Mouse (Mus musculus) stomach, embryonic 15.5 days (tissue): ENCODE results near the gene C530025M09Rik. TPM values are rescaled to one million over a fixed set of nuclear protein-coding genes. Genes with fewer than 3 reads are reported as not detected.

ENCODE experiments used
- ATAC-seq: fragments of 200-750 bp; cut with Nextera tagmentation; 2 replicates; pipeline ENCODE4 v1.8.0; 2017; ENCODE audit warnings: low read depth, moderate number of reproducible peaks, moderate TSS enrichment; ENCODE audit not compliant: insufficient read depth, low FRiP score
- H3K27ac ChIP-seq: fragments of 300-500 bp; sonication (generic); 2 replicates; pipeline ENCODE4 v1.5.1; 2015; ENCODE audit warnings: mild to moderate bottlenecking, inconsistent platforms
- H3K27me3 ChIP-seq: fragments of 300-500 bp; sonication (generic); replicated peaks from 2 replicates; pipeline ENCODE4 v1.6.1; 2015; ENCODE audit warnings: inconsistent platforms
- H3K36me3 ChIP-seq: fragments of 300-500 bp; sonication (generic); 2 replicates; pipeline ENCODE4 v1.6.1; 2015; ENCODE audit warnings: inconsistent platforms
- H3K4me1 ChIP-seq: fragments of 300-500 bp; sonication (generic); 2 replicates; pipeline ENCODE4 v1.6.1; 2015; ENCODE audit warnings: inconsistent platforms
- H3K4me2 ChIP-seq: fragments of 300-500 bp; sonication (generic); 2 replicates; pipeline ENCODE4 v1.6.1; 2015; ENCODE audit warnings: mild to moderate bottlenecking, inconsistent platforms
- H3K4me3 ChIP-seq: fragments of 300-500 bp; sonication (generic); replicated peaks from 2 replicates; pipeline ENCODE4 v1.5.1; 2015; ENCODE audit warnings: inconsistent platforms
- H3K9ac ChIP-seq: fragments of 300-500 bp; sonication (generic); 2 replicates; pipeline ENCODE4 v1.6.1; 2015; ENCODE audit warnings: inconsistent platforms
- H3K9me3 ChIP-seq: fragments of 300-500 bp; sonication (generic); 2 replicates; pipeline ENCODE4 v1.6.1; 2016; ENCODE audit warnings: inconsistent platforms
- WGBS: fragments of 180-500 bp; shearing (Covaris S2); methylation state at CpG from one replicate; pipeline ENCODE4 v1.1.7; 2015; 5-methylcytosine and 5-hydroxymethylcytosine counted together
- polyA plus RNA-seq: library from polyadenylated mRNA; unstranded; fragments of >200 nt; fragmentation: Nextera tagmentation; extraction: Ambion mirVana; gene quantifications from 2 replicates; pipeline ENCODE4 v1.2.1, GENCODE M21; 2015

Gene C530025M09Rik
- 0.23 TPM in 1 of 2 replicates, not detected in the other for polyA plus RNA-seq

- Histone ChIP-seq H3K9ac (peak within 1 kb of the TSS; percentile 26; the same call in 1 of the 2 replicates), H3K4me1 (peaks cover 15% of the 10 kb centered on the region), H3K27me3 (peaks cover 26% of the 10 kb centered on the region), H3K36me3 (no peaks in the 10 kb centered on the region), H3K4me3 (peak within 1 kb of the TSS; percentile 49), H3K9me3 (no peaks in the 10 kb centered on the region), H3K4me2 (peak within 1 kb of the TSS; percentile 95), H3K27ac (no peak within 1 kb of the TSS)
- WGBS: under 1% methylated on average over 80 of the region's 82 CpGs
- ATAC-seq: peak; percentile 65
Measured at GRCm38 (mm10) chr2:149830536-149831458, at the start of gene C530025M09Rik. C530025M09Rik (minus strand) TSS chr2:149831213.

GRCm38 (mm10) chr2:149877954-149878353 lies 46.9 kb upstream of the C530025M09Rik start:
- H3K36me3 ChIP-seq: no peaks in the 10 kb centered on the region
- no peak overlapping the region for H3K4me3 ChIP-seq
- ATAC-seq: no peak
- no peak overlapping the region for H3K27ac ChIP-seq
- H3K9me3 ChIP-seq: no peaks in the 10 kb centered on the region
- H3K4me2 ChIP-seq: no peak overlapping the region
- H3K27me3 ChIP-seq: no peaks in the 10 kb centered on the region
- WGBS: 59% methylated on average over 2 of the region's 2 CpGs
- no peak overlapping the region for H3K9ac ChIP-seq
- no peaks in the 10 kb centered on the region for H3K4me1 ChIP-seq

GRCm38 (mm10) chr2:149873346-149873745 lies 42.3 kb upstream of the C530025M09Rik start:
- whole genome bisulfite sequencing: 90% methylated on average over 3 of the region's 3 CpGs
- H3K4me2 ChIP-seq: no peak overlapping the region

GRCm38 (mm10) chr2:149872496-149872895 lies 41.5 kb upstream of the C530025M09Rik start:
- H3K27ac ChIP-seq: no peak overlapping the region
- no peaks in the 10 kb centered on the region for H3K36me3 ChIP-seq
- no peaks in the 10 kb centered on the region for H3K4me1 ChIP-seq
- H3K4me3 ChIP-seq: no peak overlapping the region
- WGBS: 85% methylated on average over 4 of the region's 4 CpGs
- H3K9ac ChIP-seq: no peak overlapping the region
- no peaks in the 10 kb centered on the region for H3K27me3 ChIP-seq
- no peak overlapping the region for H3K4me2 ChIP-seq
- no peak for ATAC-seq
- H3K9me3 ChIP-seq: no peaks in the 10 kb centered on the region

More at GRCm38 (mm10) chr2:149873346-149873745, 42.3 kb upstream of the C530025M09Rik start:
- Histone ChIP-seq H3K4me3 (no peak overlapping the region), H3K36me3 (no peaks in the 10 kb centered on the region), H3K9ac (no peak overlapping the region), H3K4me1 (no peaks in the 10 kb centered on the region), H3K27me3 (no peaks in the 10 kb centered on the region), H3K27ac (no peak overlapping the region), H3K9me3 (no peaks in the 10 kb centered on the region)
- ATAC-seq: no peak

GRCm38 (mm10) chr2:149870496-149870895 lies 39.5 kb upstream of the C530025M09Rik start:
- Histone ChIP-seq H3K9ac (no peak overlapping the region), H3K9me3 (no peaks in the 10 kb centered on the region)

GRCm38 (mm10) chr2:149865914-149866435 lies 35.0 kb upstream of the C530025M09Rik start:
- no peak overlapping the region for H3K9ac ChIP-seq
- no peaks in the 10 kb centered on the region for H3K4me1 ChIP-seq
- no peak overlapping the region for H3K27ac ChIP-seq
- H3K36me3 ChIP-seq: no peaks in the 10 kb centered on the region
- no peaks in the 10 kb centered on the region for H3K9me3 ChIP-seq
- no peak overlapping the region for H3K4me3 ChIP-seq
- WGBS: 63% methylated on average over 5 of the region's 5 CpGs
- no peak for ATAC-seq
- H3K4me2 ChIP-seq: no peak overlapping the region
- no peaks in the 10 kb centered on the region for H3K27me3 ChIP-seq

More at GRCm38 (mm10) chr2:149870496-149870895, 39.5 kb upstream of the C530025M09Rik start:
- Histone ChIP-seq H3K36me3 (no peaks in the 10 kb centered on the region), H3K27ac (no peak overlapping the region), H3K27me3 (no peaks in the 10 kb centered on the region), H3K4me3 (no peak overlapping the region), H3K4me2 (no peak overlapping the region), H3K4me1 (no peaks in the 10 kb centered on the region)
- no peak for ATAC-seq
- WGBS: 76% methylated on average over 2 of the region's 2 CpGs

- Histone ChIP-seq H3K4me3 (no peak overlapping the region), H3K9ac (no peak overlapping the region), H3K4me2 (no peak overlapping the region), H3K4me1 (no peaks in the 10 kb centered on the region), H3K36me3 (no peaks in the 10 kb centered on the region), H3K27me3 (no peaks in the 10 kb centered on the region), H3K9me3 (no peaks in the 10 kb centered on the region), H3K27ac (no peak overlapping the region)
- ATAC-seq: no peak
- WGBS: 80% methylated on average over 3 of the region's 3 CpGs
Measured at GRCm38 (mm10) chr2:149861002-149861401, 30.0 kb upstream of the C530025M09Rik start.

GRCm38 (mm10) chr2:149848778-149849177 lies 17.8 kb upstream of the C530025M09Rik start:
- Histone ChIP-seq H3K9me3 (no peaks in the 10 kb centered on the region), H3K4me3 (no peak overlapping the region), H3K4me2 (no peak overlapping the region), H3K36me3 (no peaks in the 10 kb centered on the region), H3K4me1 (no peaks in the 10 kb centered on the region), H3K27me3 (no peaks in the 10 kb centered on the region), H3K27ac (no peak overlapping the region), H3K9ac (no peak overlapping the region)
- 53% methylated on average over 4 of the region's 4 CpGs for WGBS
- ATAC-seq: no peak

GRCm38 (mm10) chr2:149844575-149844974 lies 13.6 kb upstream of the C530025M09Rik start:
- 86% methylated on average over 2 of the region's 2 CpGs for WGBS
- no peaks in the 10 kb centered on the region for H3K27me3 ChIP-seq
- ATAC-seq: no peak
- H3K4me2 ChIP-seq: no peak overlapping the region
- no peak overlapping the region for H3K9ac ChIP-seq
- H3K27ac ChIP-seq: no peak overlapping the region
- H3K9me3 ChIP-seq: no peaks in the 10 kb centered on the region
- H3K4me1 ChIP-seq: no peaks in the 10 kb centered on the region
- H3K36me3 ChIP-seq: no peaks in the 10 kb centered on the region
- H3K4me3 ChIP-seq: no peak overlapping the region

GRCm38 (mm10) chr2:149839666-149840065 lies 8.7 kb upstream of the C530025M09Rik start:
- no peak for ATAC-seq
- no peak overlapping the region for H3K4me3 ChIP-seq
- no peaks in the 10 kb centered on the region for H3K9me3 ChIP-seq
- H3K27ac ChIP-seq: no peak overlapping the region
- no peaks in the 10 kb centered on the region for H3K4me1 ChIP-seq
- no peak overlapping the region for H3K9ac ChIP-seq
- WGBS: 75% methylated on average over 2 of the region's 2 CpGs
- H3K27me3 ChIP-seq: no peaks in the 10 kb centered on the region
- no peaks in the 10 kb centered on the region for H3K36me3 ChIP-seq
- H3K4me2 ChIP-seq: no peak overlapping the region

- Histone ChIP-seq H3K36me3 (no peaks in the 10 kb centered on the region), H3K27ac (no peak overlapping the region), H3K4me2 (no peak overlapping the region), H3K4me3 (no peak overlapping the region), H3K27me3 (peaks cover 11% of the 10 kb centered on the region), H3K9me3 (no peaks in the 10 kb centered on the region), H3K9ac (no peak overlapping the region), H3K4me1 (0 out of 2 replicates have a peak, but pooled peaks cover 3% of the 10 kb centered on the region)
- ATAC-seq: no peak
- 79% methylated on average over 2 of the region's 2 CpGs for WGBS
Measured at GRCm38 (mm10) chr2:149836471-149837135, 5.6 kb upstream of the C530025M09Rik start.

GRCm38 (mm10) chr2:149835091-149835490 lies 4.1 kb upstream of the C530025M09Rik start:
- H3K27me3 ChIP-seq: peaks cover 26% of the 10 kb centered on the region
- H3K27ac ChIP-seq: no peak overlapping the region
- H3K9ac ChIP-seq: no peak overlapping the region
- peaks cover 15% of the 10 kb centered on the region for H3K4me1 ChIP-seq
- H3K4me2 ChIP-seq: no peak overlapping the region
- no peaks in the 10 kb centered on the region for H3K36me3 ChIP-seq
- H3K9me3 ChIP-seq: no peaks in the 10 kb centered on the region
- WGBS: 85% methylated on average over 1 of the region's 1 CpGs
- ATAC-seq: no peak
- H3K4me3 ChIP-seq: no peak overlapping the region
